Mouse (Mus musculus) stomach, postnatal 0 days (tissue): ENCODE results near the gene Foxc2. TPM values are rescaled to one million over a fixed set of nuclear protein-coding genes. Genes with fewer than 3 reads are reported as not detected.

ENCODE experiments used
- ATAC-seq: fragments of 200-750 bp; cut with Nextera tagmentation; 2 replicates; pipeline ENCODE4 v1.8.0; 2017; ENCODE audit not compliant: low FRiP score, low TSS enrichment
- DNase-seq: peaks from one replicate; pipeline ENCODE4 v3.0.0-alpha.2; 2016; ENCODE audit warnings: low spot score
- H3K27ac ChIP-seq: fragments of 300-500 bp; sonication (generic); replicated peaks from 2 replicates; pipeline ENCODE4 v1.5.1; 2014; ENCODE audit warnings: mild to moderate bottlenecking, control low read depth
- H3K27me3 ChIP-seq: fragments of 300-500 bp; sonication (generic); 2 replicates; pipeline ENCODE4 v1.6.1; 2014; ENCODE audit warnings: low read length; ENCODE audit not compliant: control insufficient read depth, insufficient read depth
- H3K36me3 ChIP-seq: fragments of 300-500 bp; sonication (generic); 2 replicates; pipeline ENCODE4 v1.6.1; 2014; ENCODE audit warnings: low read length, mixed read lengths; ENCODE audit not compliant: control insufficient read depth, insufficient read depth
- H3K4me1 ChIP-seq: fragments of 300-500 bp; sonication (generic); replicated peaks from 2 replicates; pipeline ENCODE4 v1.6.1; 2014; ENCODE audit warnings: antibody characterized with exemption; ENCODE audit not compliant: control insufficient read depth, insufficient read depth
- H3K4me2 ChIP-seq: fragments of 300-500 bp; sonication (generic); replicated peaks from 2 replicates; pipeline ENCODE4 v1.6.1; 2014; ENCODE audit warnings: low read depth, mild to moderate bottlenecking, control low read depth, moderate library complexity
- H3K4me3 ChIP-seq: fragments of 300-500 bp; sonication (generic); 2 replicates; pipeline ENCODE4 v1.5.1; 2014; ENCODE audit warnings: low read depth, low read length, control low read depth
- H3K9ac ChIP-seq: fragments of 300-500 bp; sonication (generic); 2 replicates; pipeline ENCODE4 v1.6.1; 2014; ENCODE audit warnings: mild to moderate bottlenecking, low read length, control low read depth, mixed read lengths
- H3K9me3 ChIP-seq: fragments of 300-500 bp; sonication (generic); 2 replicates; pipeline ENCODE4 v1.6.1; 2016; ENCODE audit warnings: low read length; ENCODE audit not compliant: control insufficient read depth
- CTCF ChIP-seq: IDR thresholded peaks from 2 replicates; pipeline ENCODE4 v1.5.1; 2016; ENCODE audit warnings: antibody characterized with exemption, low read depth, mild to moderate bottlenecking, moderate library complexity
- EP300 ChIP-seq: optimal IDR thresholded peaks from 2 replicates; pipeline ENCODE3; 2016; ENCODE audit warnings: antibody characterized with exemption
- WGBS: fragments of 180-500 bp; shearing (Covaris S2); extraction: QIAGEN DNeasy Blood & Tissue Kit; methylation state at CpG from one replicate; pipeline ENCODE4 v1.1.7; 2014; 5-methylcytosine and 5-hydroxymethylcytosine counted together
- polyA plus RNA-seq: library from polyadenylated mRNA; unstranded; fragments of >200 nt; fragmentation: Nextera tagmentation; extraction: Ambion mirVana; gene quantifications from 2 replicates; pipeline ENCODE4 v1.2.1, GENCODE M21; 2015

Gene Foxc2
- polyA plus RNA-seq, 1 experiment from 2014 or later, result 0.40 TPM

GRCm38 (mm10) chr8:121074848-121075145, 41.2 kb upstream of the Foxc2 start:
- peak overlapping the region; percentile 41 for H3K4me3 ChIP-seq

GRCm38 (mm10) chr8:121075936-121076335, 40.0 kb upstream of the Foxc2 start:
- Histone ChIP-seq H3K27ac (peak overlapping the region; percentile 83), H3K9ac (peak overlapping the region; percentile 55; the same call in 1 of the 2 replicates), H3K4me2 (peak overlapping the region; percentile 64), H3K27me3 (peaks cover 4% of the 10 kb centered on the region; the same call in 1 of the 2 replicates), H3K36me3 (no peaks in the 10 kb centered on the region), H3K9me3 (no peaks in the 10 kb centered on the region), H3K4me1 (peaks cover 3% of the 10 kb centered on the region; the same call in 1 of the 2 replicates), H3K4me3 (peak overlapping the region; percentile 21)
- peak; percentile 32 for DNase-seq
- TF ChIP-seq CTCF (no peak), EP300 (no peak)
- ATAC-seq, result no peak
- 12% methylated on average over 13 of the region's 13 CpGs for WGBS

More at GRCm38 (mm10) chr8:121074848-121075145, 41.2 kb upstream of the Foxc2 start:
- ATAC-seq, result no peak
- Histone ChIP-seq H3K27ac (peak overlapping the region; percentile 89), H3K4me1 (peaks cover 3% of the 10 kb centered on the region; the same call in 1 of the 2 replicates), H3K36me3 (no peaks in the 10 kb centered on the region), H3K9me3 (no peaks in the 10 kb centered on the region), H3K9ac (peak overlapping the region; percentile 76), H3K27me3 (peaks cover 4% of the 10 kb centered on the region; the same call in 1 of the 2 replicates), H3K4me2 (peak overlapping the region; percentile 64)
- DNase-seq, result no peak
- TF ChIP-seq EP300, result no peak
- no peak for TF ChIP-seq CTCF
- WGBS, result 6% methylated on average over 10 of the region's 10 CpGs

GRCm38 (mm10) chr8:121076555-121076954, 39.4 kb upstream of the Foxc2 start:
- DNase-seq (no peak), ATAC-seq (no peak)
- no peak overlapping the region; the same call in 1 of the 2 replicates for H3K4me3 ChIP-seq
- 19% methylated on average over 7 of the region's 7 CpGs for WGBS
- H3K27me3 ChIP-seq, result peaks cover 4% of the 10 kb centered on the region; the same call in 1 of the 2 replicates
- peaks cover 3% of the 10 kb centered on the region; the same call in 1 of the 2 replicates for H3K4me1 ChIP-seq
- H3K36me3 ChIP-seq, result no peaks in the 10 kb centered on the region
- peak overlapping the region; percentile 83 for H3K27ac ChIP-seq
- no peaks in the 10 kb centered on the region for H3K9me3 ChIP-seq
- TF ChIP-seq CTCF (no peak), EP300 (no peak)
- H3K9ac ChIP-seq, result 0 out of 2 replicates have a peak overlapping the region, but pooled peaks have one; percentile 8
- H3K4me2 ChIP-seq, result peak overlapping the region; percentile 64

- H3K9ac ChIP-seq, result peak overlapping the region; percentile 23
- DNase-seq (no peak), ATAC-seq (no peak)
- TF ChIP-seq CTCF, result no peak
- no peak for TF ChIP-seq EP300
- 12% methylated on average over 14 of the region's 14 CpGs for WGBS
- H3K36me3 ChIP-seq, result no peaks in the 10 kb centered on the region
- peak overlapping the region; percentile 99 for H3K27ac ChIP-seq
- H3K9me3 ChIP-seq, result no peaks in the 10 kb centered on the region
- peaks cover 3% of the 10 kb centered on the region; the same call in 1 of the 2 replicates for H3K4me1 ChIP-seq
- H3K27me3 ChIP-seq, result peaks cover 7% of the 10 kb centered on the region
- peak overlapping the region; percentile 69 for H3K4me3 ChIP-seq
- peak overlapping the region; percentile 71 for H3K4me2 ChIP-seq
These were observed 37.2 kb upstream of the Foxc2 start for GRCm38 (mm10) chr8:121078721-121079120.

GRCm38 (mm10) chr8:121079201-121079600, 36.8 kb upstream of the Foxc2 start:
- Histone ChIP-seq H3K4me2 (peak overlapping the region; percentile 71), H3K9me3 (no peaks in the 10 kb centered on the region), H3K27ac (peak overlapping the region; percentile 99), H3K9ac (peak overlapping the region; percentile 23), H3K36me3 (no peaks in the 10 kb centered on the region), H3K27me3 (peaks cover 7% of the 10 kb centered on the region), H3K4me1 (0 out of 2 replicates have a peak, but pooled peaks cover 3% of the 10 kb centered on the region), H3K4me3 (peak overlapping the region; percentile 69)
- TF ChIP-seq CTCF, result no peak
- no peak for TF ChIP-seq EP300
- no peak for DNase-seq
- ATAC-seq, result no peak
- 13% methylated on average over 7 of the region's 7 CpGs for WGBS

- no peak; the same call in 1 of the 2 replicates for ATAC-seq
- WGBS, result 16% methylated on average over 12 of the region's 12 CpGs
- Histone ChIP-seq H3K36me3 (no peaks in the 10 kb centered on the region), H3K27me3 (peaks cover 7% of the 10 kb centered on the region), H3K9ac (peak overlapping the region; percentile 89), H3K27ac (peak overlapping the region; percentile 99), H3K9me3 (no peaks in the 10 kb centered on the region), H3K4me1 (0 out of 2 replicates have a peak, but pooled peaks cover 3% of the 10 kb centered on the region), H3K4me3 (peak overlapping the region; percentile 69), H3K4me2 (peak overlapping the region; percentile 71)
- TF ChIP-seq EP300, result no peak
- no peak for TF ChIP-seq CTCF
- no peak for DNase-seq
These were observed 36.0 kb upstream of the Foxc2 start for GRCm38 (mm10) chr8:121079944-121080343.
